Mouse (Mus musculus) MEL (cell line): ENCODE data around the gene Lrsam1.
A peak's percentile ranks its signal among the peaks of the same experiment; 100 is the strongest.

ENCODE experiments used
- CTCF ChIP-seq, 3 experiments: IDR thresholded peaks in 2 of 3; conservative IDR thresholded peaks in 1 of 3; 2 replicates each; pipeline ENCODE4 v1.5.1; 2011 to 2012; ENCODE audit warnings: low read length in 3 of 3, low read depth in 2 of 3, mild to moderate bottlenecking in 2 of 3, improper control_type of control experiment in 1 of 3, inconsistent platforms in 1 of 3, mixed read lengths in 1 of 3, moderate library complexity in 1 of 3; ENCODE audit not compliant: control insufficient read depth in 1 of 3, insufficient read depth in 1 of 3, poor library complexity in 1 of 3, severe bottlenecking in 1 of 3
- EP300 ChIP-seq, 2 experiments: IDR thresholded peaks; 2 replicates each; pipeline ENCODE4 v1.6.1; 2011; ENCODE audit warnings: improper control_type of control experiment in 2 of 2, low read length in 2 of 2, low read depth in 1 of 2, mild to moderate bottlenecking in 1 of 2
- GATA1 ChIP-seq: IDR thresholded peaks from 2 replicates; pipeline ENCODE4 v1.6.1; 2011; ENCODE audit warnings: low read depth, low read length, improper control_type of control experiment
- MAZ ChIP-seq: IDR thresholded peaks from 2 replicates; pipeline ENCODE4 v1.6.1; 2012; ENCODE audit warnings: low read depth, mild to moderate bottlenecking, inconsistent platforms, low read length, improper control_type of control experiment
- POLR2A ChIP-seq, 2 experiments: IDR thresholded peaks; 2 replicates each; pipeline ENCODE4 v1.6.1; 2011 to 2012; ENCODE audit warnings: low read length in 2 of 2, mild to moderate bottlenecking in 2 of 2, control low read depth in 1 of 2, improper control_type of control experiment in 1 of 2, low read depth in 1 of 2, moderate library complexity in 1 of 2; ENCODE audit not compliant: control insufficient read depth in 1 of 2, insufficient read depth in 1 of 2, poor library complexity in 1 of 2

- no peak for TF ChIP-seq CTCF (IDR thresholded peaks at IDR 0.05 in 2 of 3, conservative IDR thresholded peaks at IDR 0.05 in 1 of 3; ENCODE audit: control insufficient read depth in 1 of 3, insufficient read depth in 1 of 3, low read depth in 2 of 3, low read length in 3 of 3, poor library complexity in 1 of 3, severe bottlenecking in 1 of 3)
- TF ChIP-seq GATA1, result no peak
- TF ChIP-seq EP300 (IDR thresholded peaks at IDR 0.05; ENCODE audit: low read depth in 1 of 2, low read length in 2 of 2), result no peak
- peak; percentile 37 to 45; a peak in 1 of 4 replicates for TF ChIP-seq POLR2A (IDR thresholded peaks at IDR 0.05; ENCODE audit: control insufficient read depth in 1 of 2, insufficient read depth in 1 of 2, low read depth in 1 of 2, low read length in 2 of 2, poor library complexity in 1 of 2)
- peak; percentile 81; the same call in 1 of the 2 replicates for TF ChIP-seq MAZ
These were observed 85.5 kb downstream of the Lrsam1 start, which contains the start of gene Fam129b for GRCm38 (mm10) chr2:32875675-32876489.
